Mouse (Mus musculus): Measurements from ENCODE around the gene Pacrg. TPM values are rescaled to one million over a fixed set of nuclear protein-coding genes. Genes with fewer than 3 reads are reported as not detected.

Gene Pacrg
- polyA plus RNA-seq, 1 experiment from 2014 or later, result 0.57 TPM

- Histone ChIP-seq H3K27ac (ENCODE audit: low read depth, low read length) (no peak overlapping the region), H3K9me3 (ENCODE audit: control insufficient read depth) (no peaks in the 10 kb centered on the region), H3K4me3 (ENCODE audit: low read depth, low read length) (no peak overlapping the region), H3K27me3 (replicated peaks; ENCODE audit: control insufficient read depth, insufficient read depth, low read length) (no peaks in the 10 kb centered on the region), H3K9ac (ENCODE audit: low read depth, low read length) (no peak overlapping the region), H3K36me3 (ENCODE audit: control insufficient read depth, insufficient read depth) (no peaks in the 10 kb centered on the region), H3K4me2 (replicated peaks; ENCODE audit: low read depth) (no peak overlapping the region), H3K4me1 (replicated peaks; ENCODE audit: control insufficient read depth, insufficient read depth, low read length) (no peaks in the 10 kb centered on the region)
- no peak for ATAC-seq
- 30% methylated on average over 4 of the region's 4 CpGs for WGBS
- TF ChIP-seq CTCF (IDR thresholded peaks at IDR 0.05; ENCODE audit: low read depth), result no peak
These were observed 423.1 kb downstream of the Pacrg start for GRCm38 (mm10) chr17:10416995-10417394.

GRCm38 (mm10) chr17:10416101-10416500 lies 424.0 kb downstream of the Pacrg start:
- no peak for TF ChIP-seq CTCF (IDR thresholded peaks at IDR 0.05; ENCODE audit: low read depth)
- H3K4me1 ChIP-seq (replicated peaks; ENCODE audit: control insufficient read depth, insufficient read depth, low read length), result no peaks in the 10 kb centered on the region
- ATAC-seq, result no peak
- no peak overlapping the region for H3K9ac ChIP-seq (ENCODE audit: low read depth, low read length)
- no peaks in the 10 kb centered on the region for H3K36me3 ChIP-seq (ENCODE audit: control insufficient read depth, insufficient read depth)
- H3K27ac ChIP-seq (ENCODE audit: low read depth, low read length), result no peak overlapping the region
- WGBS, result 93% methylated on average over 4 of the region's 4 CpGs
- H3K27me3 ChIP-seq (replicated peaks; ENCODE audit: control insufficient read depth, insufficient read depth, low read length), result no peaks in the 10 kb centered on the region
- no peaks in the 10 kb centered on the region for H3K9me3 ChIP-seq (ENCODE audit: control insufficient read depth)
- H3K4me2 ChIP-seq (replicated peaks; ENCODE audit: low read depth), result no peak overlapping the region
- H3K4me3 ChIP-seq (ENCODE audit: low read depth, low read length), result no peak overlapping the region

GRCm38 (mm10) chr17:10414383-10414782 lies 425.7 kb downstream of the Pacrg start:
- no peak for ATAC-seq

GRCm38 (mm10) chr17:10413870-10414269 lies 426.2 kb downstream of the Pacrg start:
- no peak overlapping the region for H3K4me2 ChIP-seq (replicated peaks; ENCODE audit: low read depth)
- ATAC-seq, result no peak
- WGBS, result 88% methylated on average over 9 of the region's 9 CpGs
- no peaks in the 10 kb centered on the region for H3K36me3 ChIP-seq (ENCODE audit: control insufficient read depth, insufficient read depth)
- H3K27me3 ChIP-seq (replicated peaks; ENCODE audit: control insufficient read depth, insufficient read depth, low read length), result no peaks in the 10 kb centered on the region; the same call in 1 of the 2 replicates
- H3K4me3 ChIP-seq (ENCODE audit: low read depth, low read length), result no peak overlapping the region
- H3K4me1 ChIP-seq (replicated peaks; ENCODE audit: control insufficient read depth, insufficient read depth, low read length), result no peaks in the 10 kb centered on the region
- no peak overlapping the region for H3K9ac ChIP-seq (ENCODE audit: low read depth, low read length)
- H3K9me3 ChIP-seq (ENCODE audit: control insufficient read depth), result no peaks in the 10 kb centered on the region
- no peak overlapping the region for H3K27ac ChIP-seq (ENCODE audit: low read depth, low read length)
- no peak for TF ChIP-seq CTCF (IDR thresholded peaks at IDR 0.05; ENCODE audit: low read depth)

More at GRCm38 (mm10) chr17:10414383-10414782, 425.7 kb downstream of the Pacrg start:
- Histone ChIP-seq H3K4me3 (ENCODE audit: low read depth, low read length) (no peak overlapping the region), H3K27me3 (replicated peaks; ENCODE audit: control insufficient read depth, insufficient read depth, low read length) (no peaks in the 10 kb centered on the region; the same call in 1 of the 2 replicates), H3K9me3 (ENCODE audit: control insufficient read depth) (no peaks in the 10 kb centered on the region), H3K36me3 (ENCODE audit: control insufficient read depth, insufficient read depth) (no peaks in the 10 kb centered on the region), H3K4me1 (replicated peaks; ENCODE audit: control insufficient read depth, insufficient read depth, low read length) (no peaks in the 10 kb centered on the region), H3K27ac (ENCODE audit: low read depth, low read length) (no peak overlapping the region), H3K9ac (ENCODE audit: low read depth, low read length) (no peak overlapping the region), H3K4me2 (replicated peaks; ENCODE audit: low read depth) (no peak overlapping the region)
- TF ChIP-seq CTCF (IDR thresholded peaks at IDR 0.05; ENCODE audit: low read depth), result no peak
- 55% methylated on average over 4 of the region's 4 CpGs for WGBS

GRCm38 (mm10) chr17:10410597-10411476 lies 429.3 kb downstream of the Pacrg start:
- no peak for ATAC-seq
- Histone ChIP-seq H3K27me3 (replicated peaks; ENCODE audit: control insufficient read depth, insufficient read depth, low read length) (no peaks in the 10 kb centered on the region; the same call in 1 of the 2 replicates), H3K4me3 (ENCODE audit: low read depth, low read length) (no peak overlapping the region), H3K4me1 (replicated peaks; ENCODE audit: control insufficient read depth, insufficient read depth, low read length) (no peaks in the 10 kb centered on the region), H3K36me3 (ENCODE audit: control insufficient read depth, insufficient read depth) (no peaks in the 10 kb centered on the region), H3K9ac (ENCODE audit: low read depth, low read length) (no peak overlapping the region), H3K4me2 (replicated peaks; ENCODE audit: low read depth) (no peak overlapping the region), H3K9me3 (ENCODE audit: control insufficient read depth) (no peaks in the 10 kb centered on the region), H3K27ac (ENCODE audit: low read depth, low read length) (no peak overlapping the region)
- 65% methylated on average over 8 of the region's 8 CpGs for WGBS
- TF ChIP-seq CTCF (IDR thresholded peaks at IDR 0.05; ENCODE audit: low read depth), result no peak

- no peaks in the 10 kb centered on the region for H3K9me3 ChIP-seq (ENCODE audit: control insufficient read depth)
- no peak overlapping the region for H3K27ac ChIP-seq (ENCODE audit: low read depth, low read length)
- no peaks in the 10 kb centered on the region for H3K36me3 ChIP-seq (ENCODE audit: control insufficient read depth, insufficient read depth)
- no peak for TF ChIP-seq CTCF (IDR thresholded peaks at IDR 0.05; ENCODE audit: low read depth)
- H3K27me3 ChIP-seq (replicated peaks; ENCODE audit: control insufficient read depth, insufficient read depth, low read length), result no peaks in the 10 kb centered on the region; the same call in 1 of the 2 replicates
- H3K4me3 ChIP-seq (ENCODE audit: low read depth, low read length), result no peak overlapping the region
- H3K4me2 ChIP-seq (replicated peaks; ENCODE audit: low read depth), result no peak overlapping the region
- H3K9ac ChIP-seq (ENCODE audit: low read depth, low read length), result no peak overlapping the region
- ATAC-seq, result no peak
- H3K4me1 ChIP-seq (replicated peaks; ENCODE audit: control insufficient read depth, insufficient read depth, low read length), result no peaks in the 10 kb centered on the region
- WGBS, result 72% methylated on average over 4 of the region's 4 CpGs
These were observed 431.4 kb downstream of the Pacrg start for GRCm38 (mm10) chr17:10408681-10409081.
